Mouse (Mus musculus) G1E (cell line): ENCODE measurements at regions not wholly inside any gene's neighbourhood (a gene's known extent, or its start where the extent isn't known, plus 50 kb on each side); places are given as distances from the start of the nearest gene placed in this dataset.

Source experiments
- ATAC-seq: 2 replicates; pipeline ENCODE4 v1.8.0; 2016; ENCODE audit warnings: mild to moderate bottlenecking; ENCODE audit not compliant: insufficient number of reproducible peaks, poor library complexity, low FRiP score, severe bottlenecking; ENCODE audit errors: extremely low read depth
- DNase-seq: peaks from one replicate; pipeline ENCODE4 v3.0.0; 2012; ENCODE audit warnings: low spot score
- H3K27me3 ChIP-seq: 2 replicates; pipeline ENCODE4 v1.6.1; 2012; ENCODE audit warnings: mild to moderate bottlenecking, low read length, inconsistent platforms; ENCODE audit not compliant: insufficient read depth
- H3K36me3 ChIP-seq: replicated peaks from 2 replicates; pipeline ENCODE3; 2012; ENCODE audit warnings: mild to moderate bottlenecking, inconsistent platforms
- H3K4me1 ChIP-seq: 2 replicates; pipeline ENCODE4 v1.6.1; 2012; ENCODE audit warnings: low read depth, low read length, inconsistent platforms, mixed read lengths; ENCODE audit not compliant: insufficient read depth
- H3K4me3 ChIP-seq: 2 replicates; pipeline ENCODE4 v1.5.1; 2012; ENCODE audit warnings: low read depth, mild to moderate bottlenecking, inconsistent platforms, low read length, moderate library complexity, mixed read lengths
- H3K9me3 ChIP-seq: replicated peaks from 2 replicates; pipeline ENCODE4 v1.6.1; 2012; ENCODE audit warnings: inconsistent platforms
- CTCF ChIP-seq: IDR thresholded peaks from 2 replicates; pipeline ENCODE4 v1.5.1; 2012; ENCODE audit warnings: low read depth, low read length, inconsistent platforms, mixed read lengths
- GATA1 ChIP-seq: IDR thresholded peaks from 2 replicates; pipeline ENCODE4 v1.6.1; 2012; ENCODE audit warnings: borderline replicate concordance, low read length, inconsistent platforms, mixed read lengths
- GATA2 ChIP-seq: IDR thresholded peaks from 2 replicates; pipeline ENCODE4 v1.6.1; 2012; ENCODE audit warnings: low read depth, low read length, inconsistent platforms, borderline replicate concordance
- POLR2AphosphoS5 ChIP-seq: IDR thresholded peaks from 2 replicates; pipeline ENCODE4 v1.6.1; 2012; ENCODE audit warnings: low read depth, low read length, inconsistent platforms; ENCODE audit not compliant: insufficient replicate concordance
- TAL1 ChIP-seq: conservative IDR thresholded peaks from 2 replicates; pipeline ENCODE4 v1.6.1; 2012; ENCODE audit warnings: low read depth, low read length, inconsistent platforms, mixed read lengths

GRCm38 (mm10) chr15:64434502-64434901 lies 374.2 kb upstream of the Fam49b start:
- H3K27me3 ChIP-seq, result peaks cover 15% of the 10 kb centered on the region
- no peaks in the 10 kb centered on the region for H3K4me1 ChIP-seq
- ATAC-seq (no peak), DNase-seq (no peak)
- H3K4me3 ChIP-seq, result no peak overlapping the region
- no peaks in the 10 kb centered on the region for H3K36me3 ChIP-seq
- no peak for TF ChIP-seq GATA2
- TF ChIP-seq CTCF, result no peak
- no peak for TF ChIP-seq GATA1
- TF ChIP-seq POLR2AphosphoS5, result no peak
- no peak for TF ChIP-seq TAL1
- H3K9me3 ChIP-seq, result no peaks in the 10 kb centered on the region

GRCm38 (mm10) chr15:64434908-64435307 lies 374.6 kb upstream of the Fam49b start:
- DNase-seq (no peak), ATAC-seq (no peak)
- H3K27me3 ChIP-seq, result peaks cover 15% of the 10 kb centered on the region
- H3K4me3 ChIP-seq, result no peak overlapping the region
- no peaks in the 10 kb centered on the region for H3K36me3 ChIP-seq
- no peak for TF ChIP-seq POLR2AphosphoS5
- no peak for TF ChIP-seq GATA1
- no peak for TF ChIP-seq TAL1
- no peak for TF ChIP-seq GATA2
- no peak for TF ChIP-seq CTCF
- H3K4me1 ChIP-seq, result no peaks in the 10 kb centered on the region
- no peaks in the 10 kb centered on the region for H3K9me3 ChIP-seq

- Histone ChIP-seq H3K4me1 (no peaks in the 10 kb centered on the region), H3K36me3 (no peaks in the 10 kb centered on the region), H3K9me3 (no peaks in the 10 kb centered on the region), H3K4me3 (no peak overlapping the region), H3K27me3 (no peaks in the 10 kb centered on the region; the same call in 1 of the 2 replicates)
- TF ChIP-seq GATA1, result no peak
- TF ChIP-seq CTCF, result no peak
- no peak for TF ChIP-seq POLR2AphosphoS5
- ATAC-seq, result no peak
- DNase-seq, result no peak
These were observed 372.4 kb upstream of the Gm21798 start for GRCm38 (mm10) chr15:64445076-64445475.

- no peak for TF ChIP-seq GATA2
- no peak for TF ChIP-seq GATA1
- TF ChIP-seq CTCF, result no peak
- TF ChIP-seq TAL1, result no peak
- no peak for TF ChIP-seq POLR2AphosphoS5
- ATAC-seq, result no peak
- no peak for DNase-seq
- no peaks in the 10 kb centered on the region; the same call in 1 of the 2 replicates for H3K27me3 ChIP-seq
- H3K4me3 ChIP-seq, result no peak overlapping the region
- H3K9me3 ChIP-seq, result no peaks in the 10 kb centered on the region
- H3K4me1 ChIP-seq, result no peaks in the 10 kb centered on the region
- no peaks in the 10 kb centered on the region for H3K36me3 ChIP-seq
These were observed 371.0 kb upstream of the Gm21798 start for GRCm38 (mm10) chr15:64446411-64447072.

GRCm38 (mm10) chr15:64447239-64447952 lies 370.1 kb upstream of the Gm21798 start:
- Histone ChIP-seq H3K4me3 (no peak overlapping the region), H3K9me3 (no peaks in the 10 kb centered on the region), H3K36me3 (no peaks in the 10 kb centered on the region), H3K27me3 (no peaks in the 10 kb centered on the region; the same call in 1 of the 2 replicates), H3K4me1 (no peaks in the 10 kb centered on the region)
- DNase-seq (no peak), ATAC-seq (no peak)
- TF ChIP-seq CTCF, result no peak
- TF ChIP-seq TAL1, result no peak
- TF ChIP-seq GATA1, result no peak
- no peak for TF ChIP-seq POLR2AphosphoS5
- TF ChIP-seq GATA2, result no peak

GRCm38 (mm10) chr15:64448581-64449140 lies 368.8 kb upstream of the Gm21798 start:
- H3K36me3 ChIP-seq, result no peaks in the 10 kb centered on the region
- no peak overlapping the region for H3K4me3 ChIP-seq
- ATAC-seq (no peak), DNase-seq (no peak)
- TF ChIP-seq POLR2AphosphoS5 (no peak), CTCF (no peak), GATA1 (no peak), GATA2 (no peak), TAL1 (no peak)
- no peaks in the 10 kb centered on the region; the same call in 1 of the 2 replicates for H3K27me3 ChIP-seq
- H3K9me3 ChIP-seq, result no peaks in the 10 kb centered on the region
- no peaks in the 10 kb centered on the region for H3K4me1 ChIP-seq

- no peak for TF ChIP-seq TAL1
- TF ChIP-seq POLR2AphosphoS5, result no peak
- TF ChIP-seq CTCF, result no peak
- TF ChIP-seq GATA2, result no peak
- no peak for TF ChIP-seq GATA1
- Histone ChIP-seq H3K4me3 (no peak overlapping the region), H3K27me3 (peaks cover 7% of the 10 kb centered on the region; the same call in 1 of the 2 replicates), H3K36me3 (no peaks in the 10 kb centered on the region), H3K4me1 (no peaks in the 10 kb centered on the region), H3K9me3 (no peaks in the 10 kb centered on the region)
- ATAC-seq, result no peak
- no peak for DNase-seq
These were observed 346.8 kb upstream of the Gm21798 start for GRCm38 (mm10) chr15:64470743-64471142.
